Mouse (Mus musculus) lung, embryonic 15.5 days (tissue): ENCODE measurements around the gene Lrp2. TPM values are rescaled to one million over a fixed set of nuclear protein-coding genes. Genes with fewer than 3 reads are reported as not detected.
"Not testable (repeated sequence)": the region's sequence is repeated elsewhere in the genome, so short reads cannot be mapped to it uniquely, and the experiment has no call there.

ENCODE experiments used
- ATAC-seq: fragments of 200-750 bp; cut with Nextera tagmentation; 2 replicates; pipeline ENCODE4 v1.8.0; 2017; ENCODE audit warnings: moderate number of reproducible peaks, borderline replicate concordance; ENCODE audit not compliant: low FRiP score, low TSS enrichment; ENCODE audit errors: extremely low read depth
- H3K27ac ChIP-seq: fragments of 300-500 bp; sonication (generic); 2 replicates; pipeline ENCODE4 v1.5.1; 2015; ENCODE audit warnings: moderate library complexity, mild to moderate bottlenecking, inconsistent platforms
- H3K27me3 ChIP-seq: fragments of 300-500 bp; sonication (generic); 2 replicates; pipeline ENCODE4 v1.6.1; 2015; ENCODE audit warnings: inconsistent platforms
- H3K36me3 ChIP-seq: fragments of 300-500 bp; sonication (generic); 2 replicates; pipeline ENCODE4 v1.6.1; 2015; ENCODE audit warnings: inconsistent platforms
- H3K4me1 ChIP-seq: fragments of 300-500 bp; sonication (generic); 2 replicates; pipeline ENCODE4 v1.6.1; 2015; ENCODE audit warnings: inconsistent platforms
- H3K4me2 ChIP-seq: fragments of 300-500 bp; sonication (generic); 2 replicates; pipeline ENCODE4 v1.6.1; 2015; ENCODE audit warnings: inconsistent platforms, mild to moderate bottlenecking, moderate library complexity
- H3K4me3 ChIP-seq: fragments of 300-500 bp; sonication (generic); 2 replicates; pipeline ENCODE4 v1.5.1; 2015; ENCODE audit warnings: mild to moderate bottlenecking, inconsistent platforms
- H3K9ac ChIP-seq: fragments of 300-500 bp; sonication (generic); 2 replicates; pipeline ENCODE4 v1.6.1; 2015; ENCODE audit warnings: inconsistent platforms
- H3K9me3 ChIP-seq: fragments of 300-500 bp; sonication (generic); 2 replicates; pipeline ENCODE4 v1.6.1; 2016; ENCODE audit warnings: inconsistent platforms
- WGBS: fragments of 180-500 bp; shearing (Covaris S2); methylation state at CpG from one replicate; pipeline ENCODE4 v1.1.7; 2015; 5-methylcytosine and 5-hydroxymethylcytosine counted together
- polyA plus RNA-seq: library from polyadenylated mRNA; unstranded; fragments of >200 nt; fragmentation: Nextera tagmentation; extraction: Ambion mirVana; gene quantifications from 2 replicates; pipeline ENCODE4 v1.2.1, GENCODE M21; 2015

Lrp2 gene
- polyA plus RNA-seq, 1 experiment from 2014 or later, result 0.87 TPM

GRCm38 (mm10) chr2:69603726-69604393 is 18.0 kb upstream of the Lrp2 start:
- ATAC-seq, result no peak

GRCm38 (mm10) chr2:69593168-69593567 is 7.3 kb upstream of the Lrp2 start:
- no peak overlapping the region for H3K4me3 ChIP-seq
- H3K4me2 ChIP-seq, result no peak overlapping the region
- H3K27me3 ChIP-seq, result peaks cover 18% of the 10 kb centered on the region
- ATAC-seq, result no peak
- H3K4me1 ChIP-seq, result peaks cover 9% of the 10 kb centered on the region; the same call in 1 of the 2 replicates
- WGBS, result 75% methylated on average over 2 of the region's 2 CpGs
- H3K9me3 ChIP-seq, result no peaks in the 10 kb centered on the region
- no peaks in the 10 kb centered on the region for H3K36me3 ChIP-seq
- H3K27ac ChIP-seq, result no peak overlapping the region
- no peak overlapping the region for H3K9ac ChIP-seq

More at GRCm38 (mm10) chr2:69603726-69604393, 18.0 kb upstream of the Lrp2 start:
- Histone ChIP-seq H3K9me3 (no peaks in the 10 kb centered on the region), H3K4me1 (no peaks in the 10 kb centered on the region), H3K27me3 (no peaks in the 10 kb centered on the region), H3K36me3 (no peaks in the 10 kb centered on the region), H3K9ac (no peak overlapping the region), H3K27ac (no peak overlapping the region), H3K4me3 (no peak overlapping the region), H3K4me2 (no peak overlapping the region)
- WGBS, result 87% methylated on average over 7 of the region's 7 CpGs

GRCm38 (mm10) chr2:69592536-69592935 is 6.7 kb upstream of the Lrp2 start:
- Histone ChIP-seq H3K27me3 (peaks cover 25% of the 10 kb centered on the region), H3K9ac (no peak overlapping the region), H3K4me2 (no peak overlapping the region), H3K4me3 (no peak overlapping the region), H3K36me3 (no peaks in the 10 kb centered on the region), H3K27ac (no peak overlapping the region), H3K9me3 (no peaks in the 10 kb centered on the region), H3K4me1 (peaks cover 16% of the 10 kb centered on the region)
- no peak for ATAC-seq
- 45% methylated on average over 1 of the region's 1 CpGs for WGBS

GRCm38 (mm10) chr2:69591966-69592505 is 6.2 kb upstream of the Lrp2 start:
- Histone ChIP-seq H3K4me3 (no peak overlapping the region), H3K9ac (no peak overlapping the region), H3K9me3 (no peaks in the 10 kb centered on the region), H3K27me3 (peaks cover 30% of the 10 kb centered on the region), H3K27ac (no peak overlapping the region), H3K36me3 (no peaks in the 10 kb centered on the region), H3K4me2 (no peak overlapping the region), H3K4me1 (peaks cover 21% of the 10 kb centered on the region)
- ATAC-seq, result no peak
- WGBS, result 30% methylated on average over 7 of the region's 7 CpGs

- no peak overlapping the region for H3K9ac ChIP-seq
- H3K9me3 ChIP-seq, result no peaks in the 10 kb centered on the region
- 38% methylated on average over 1 of the region's 1 CpGs for WGBS
- H3K4me1 ChIP-seq, result peaks cover 31% of the 10 kb centered on the region
- no peaks in the 10 kb centered on the region for H3K36me3 ChIP-seq
- peaks cover 44% of the 10 kb centered on the region for H3K27me3 ChIP-seq
- H3K4me3 ChIP-seq, result no peak overlapping the region
- H3K27ac ChIP-seq, result no peak overlapping the region
- ATAC-seq, result no peak
- H3K4me2 ChIP-seq, result no peak overlapping the region
Measured at GRCm38 (mm10) chr2:69590548-69590947, 4.7 kb upstream of the Lrp2 start.

- H3K36me3 ChIP-seq, result no peaks in the 10 kb centered on the region
- WGBS, result 2% methylated on average over 12 of the region's 23 CpGs
- peaks cover 37% of the 10 kb centered on the region for H3K4me1 ChIP-seq
- peak overlapping the region; percentile 31 for H3K4me3 ChIP-seq
- H3K27ac ChIP-seq, result no peak overlapping the region
- no peak overlapping the region for H3K9ac ChIP-seq
- no peak for ATAC-seq
- H3K9me3 ChIP-seq, result no peaks in the 10 kb centered on the region
- H3K4me2 ChIP-seq, result peak overlapping the region; percentile 53
- H3K27me3 ChIP-seq, result peaks cover 69% of the 10 kb centered on the region
Measured at GRCm38 (mm10) chr2:69587896-69588295, 2.0 kb upstream of the Lrp2 start.

GRCm38 (mm10) chr2:69586821-69587728 is 1.2 kb upstream of the Lrp2 start:
- Histone ChIP-seq H3K27ac (no peak overlapping the region), H3K9ac (no peak overlapping the region), H3K4me2 (peak overlapping the region; percentile 53), H3K4me3 (peak overlapping the region; percentile 31), H3K36me3 (no peaks in the 10 kb centered on the region), H3K9me3 (no peaks in the 10 kb centered on the region), H3K27me3 (peaks cover 75% of the 10 kb centered on the region), H3K4me1 (peaks cover 37% of the 10 kb centered on the region)
- WGBS, result 2% methylated on average over 26 of the region's 26 CpGs
- ATAC-seq, result no peak

- under 1% methylated on average over 61 of the region's 61 CpGs for WGBS
- Histone ChIP-seq H3K9ac (0 out of 2 replicates have a peak overlapping the region, but pooled peaks have one; percentile 8), H3K4me3 (peak overlapping the region; percentile 52), H3K27ac (no peak overlapping the region), H3K4me2 (peak overlapping the region; percentile 95), H3K36me3 (no peaks in the 10 kb centered on the region), H3K4me1 (peaks cover 28% of the 10 kb centered on the region), H3K27me3 (peaks cover 76% of the 10 kb centered on the region), H3K9me3 (no peaks in the 10 kb centered on the region)
- peak; percentile 40; the same call in 1 of the 2 replicates for ATAC-seq
Measured at GRCm38 (mm10) chr2:69585191-69585885, 527 bp downstream of the Lrp2 start.

GRCm38 (mm10) chr2:69584117-69584933 is 1.5 kb downstream of the Lrp2 start:
- H3K4me3 ChIP-seq, result peak overlapping the region; percentile 52
- no peaks in the 10 kb centered on the region for H3K9me3 ChIP-seq
- no peak overlapping the region for H3K9ac ChIP-seq
- no peak for ATAC-seq
- no peaks in the 10 kb centered on the region for H3K36me3 ChIP-seq
- peaks cover 28% of the 10 kb centered on the region for H3K4me1 ChIP-seq
- peak overlapping the region; percentile 95 for H3K4me2 ChIP-seq
- H3K27ac ChIP-seq, result no peak overlapping the region
- peaks cover 69% of the 10 kb centered on the region for H3K27me3 ChIP-seq
- WGBS, result 2% methylated on average over 20 of the region's 20 CpGs

- Histone ChIP-seq H3K27me3 (peaks cover 54% of the 10 kb centered on the region), H3K9ac (no peak overlapping the region), H3K36me3 (no peaks in the 10 kb centered on the region), H3K9me3 (no peaks in the 10 kb centered on the region), H3K4me1 (peaks cover 25% of the 10 kb centered on the region), H3K27ac (no peak overlapping the region), H3K4me3 (no peak overlapping the region), H3K4me2 (no peak overlapping the region)
- 41% methylated on average over 7 of the region's 7 CpGs for WGBS
- no peak for ATAC-seq
Measured at GRCm38 (mm10) chr2:69582861-69583260, 3.0 kb downstream of the Lrp2 start.

GRCm38 (mm10) chr2:69582068-69582467 is 3.8 kb downstream of the Lrp2 start:
- H3K4me1 ChIP-seq, result peaks cover 17% of the 10 kb centered on the region
- peaks cover 46% of the 10 kb centered on the region for H3K27me3 ChIP-seq
- not testable (repeated sequence) for H3K36me3 ChIP-seq, H3K9me3 ChIP-seq, H3K27ac ChIP-seq, ATAC-seq, H3K4me3 ChIP-seq, H3K4me2 ChIP-seq, H3K9ac ChIP-seq
- 88% methylated on average over 4 of the region's 4 CpGs for WGBS
